Mouse (Mus musculus): Measurements from ENCODE around the gene Fkbp9. TPM values are rescaled to one million over a fixed set of nuclear protein-coding genes. Genes with fewer than 3 reads are reported as not detected.

Gene Fkbp9
- polyA plus RNA-seq, 1 experiment, result 19.7 TPM

GRCm38 (mm10) chr6:56907973-56908372 is 76.1 kb downstream of the Fkbp9 start:
- Histone ChIP-seq H3K27ac (ENCODE audit: insufficient read depth, low read length) (no peak overlapping the region), H3K4me3 (replicated peaks; ENCODE audit: insufficient read depth, low read depth, low read length) (no peak overlapping the region), H3K4me1 (ENCODE audit: control insufficient read depth, insufficient read depth, low read length) (peaks cover 7% of the 10 kb centered on the region), H3K27me3 (ENCODE audit: control insufficient read depth, insufficient read depth, low read length) (no peaks in the 10 kb centered on the region)
- TF ChIP-seq POLR2A (IDR thresholded peaks at IDR 0.05; ENCODE audit: borderline replicate concordance, insufficient read depth, low read length) (no peak), CTCF (IDR thresholded peaks at IDR 0.05; ENCODE audit: borderline replicate concordance, insufficient read depth, low read depth, low read length) (no peak)
- WGBS, result 42% methylated on average over 3 of the region's 3 CpGs
- DNase-seq, result no peak

GRCm38 (mm10) chr6:56908397-56908796 is 76.5 kb downstream of the Fkbp9 start:
- no peak overlapping the region for H3K27ac ChIP-seq (ENCODE audit: insufficient read depth, low read length)
- no peak overlapping the region for H3K4me3 ChIP-seq (replicated peaks; ENCODE audit: insufficient read depth, low read depth, low read length)
- TF ChIP-seq POLR2A (IDR thresholded peaks at IDR 0.05; ENCODE audit: borderline replicate concordance, insufficient read depth, low read length) (no peak), CTCF (IDR thresholded peaks at IDR 0.05; ENCODE audit: borderline replicate concordance, insufficient read depth, low read depth, low read length) (no peak)
- H3K4me1 ChIP-seq (ENCODE audit: control insufficient read depth, insufficient read depth, low read length), result peaks cover 4% of the 10 kb centered on the region
- no peak for DNase-seq
- H3K27me3 ChIP-seq (ENCODE audit: control insufficient read depth, insufficient read depth, low read length), result no peaks in the 10 kb centered on the region
- WGBS, result 92% methylated on average over 2 of the region's 2 CpGs

GRCm38 (mm10) chr6:56908912-56909311 is 77.1 kb downstream of the Fkbp9 start:
- 13% methylated on average over 4 of the region's 4 CpGs for WGBS
- H3K27me3 ChIP-seq (ENCODE audit: control insufficient read depth, insufficient read depth, low read length), result no peaks in the 10 kb centered on the region
- 0 out of 2 replicates have a peak, but pooled peaks cover under 1% of the 10 kb centered on the region for H3K4me1 ChIP-seq (ENCODE audit: control insufficient read depth, insufficient read depth, low read length)
- no peak overlapping the region for H3K4me3 ChIP-seq (replicated peaks; ENCODE audit: insufficient read depth, low read depth, low read length)
- no peak overlapping the region for H3K27ac ChIP-seq (ENCODE audit: insufficient read depth, low read length)
- no peak for TF ChIP-seq POLR2A (IDR thresholded peaks at IDR 0.05; ENCODE audit: borderline replicate concordance, insufficient read depth, low read length)
- peak; percentile 64 for TF ChIP-seq CTCF (IDR thresholded peaks at IDR 0.05; ENCODE audit: borderline replicate concordance, insufficient read depth, low read depth, low read length)
- DNase-seq, result peak; percentile 40 to 43

DNA sequence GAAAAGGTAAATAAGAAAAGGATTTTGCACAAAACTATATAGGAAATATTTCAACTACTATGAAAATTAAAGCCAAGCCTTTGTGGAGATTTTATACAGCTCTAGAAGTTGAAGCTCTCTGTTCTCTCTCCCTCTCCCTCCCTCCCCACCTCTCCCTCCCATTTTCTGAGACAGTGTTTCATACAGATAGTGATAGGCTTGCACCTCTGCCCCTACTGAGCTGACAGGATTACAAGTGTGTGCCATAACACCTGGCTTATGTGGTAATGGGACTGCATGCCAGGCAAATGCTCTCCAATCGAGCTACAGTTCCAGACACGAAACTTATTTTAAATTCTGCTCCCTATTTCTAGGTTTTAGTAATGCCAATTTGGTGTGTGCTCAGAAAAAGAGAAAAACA is 79.1 kb downstream of the Fkbp9 start:
- H3K27me3 ChIP-seq (ENCODE audit: control insufficient read depth, insufficient read depth, low read length), result no peaks in the 10 kb centered on the region
- TF ChIP-seq POLR2A (IDR thresholded peaks at IDR 0.05; ENCODE audit: borderline replicate concordance, insufficient read depth, low read length) (no peak), CTCF (IDR thresholded peaks at IDR 0.05; ENCODE audit: borderline replicate concordance, insufficient read depth, low read depth, low read length) (no peak)
- H3K4me3 ChIP-seq (replicated peaks; ENCODE audit: insufficient read depth, low read depth, low read length), result no peak overlapping the region
- H3K27ac ChIP-seq (ENCODE audit: insufficient read depth, low read length), result no peak overlapping the region
- no peak for DNase-seq
- WGBS, result 74% methylated on average over 2 of the region's 2 CpGs
- no peaks in the 10 kb centered on the region for H3K4me1 ChIP-seq (ENCODE audit: control insufficient read depth, insufficient read depth, low read length)

DNA sequence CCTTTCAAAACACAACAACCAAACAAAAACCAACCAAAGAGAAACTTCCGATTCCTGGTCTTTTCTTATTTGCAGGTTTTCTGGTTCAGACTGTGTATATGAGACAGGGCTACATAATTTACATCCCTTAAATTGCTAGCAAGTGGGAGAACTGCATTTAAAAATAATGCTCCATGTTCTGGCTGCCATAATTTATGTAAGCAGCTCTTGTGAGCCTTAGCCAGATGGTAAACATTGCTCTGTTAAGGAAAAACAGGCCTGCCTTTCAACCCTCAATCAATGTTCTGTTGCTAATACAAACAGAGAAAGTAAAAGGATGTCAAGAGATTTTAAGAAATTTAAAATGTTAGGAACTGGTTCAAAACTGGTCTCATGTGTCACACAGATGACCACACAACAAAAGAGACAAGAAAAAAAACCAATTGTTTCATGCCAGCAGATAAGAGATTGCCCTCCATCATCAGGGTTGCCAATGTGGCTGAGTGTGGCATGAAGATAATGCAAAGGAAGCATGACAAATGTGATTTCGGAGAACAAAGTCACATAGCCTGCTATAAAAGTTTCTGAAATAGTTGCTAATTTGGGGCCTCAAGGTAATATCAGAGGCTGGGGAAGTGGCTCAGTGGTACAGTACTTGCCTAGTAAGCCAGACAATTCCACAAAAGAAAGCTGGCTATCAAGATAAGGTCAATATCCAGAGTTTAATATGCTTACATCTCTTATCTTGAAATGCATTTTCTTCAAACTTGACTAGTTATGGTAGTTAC is 81.4 kb downstream of the Fkbp9 start:
- DNase-seq, result no peak
- TF ChIP-seq CTCF (IDR thresholded peaks at IDR 0.05; ENCODE audit: borderline replicate concordance, insufficient read depth, low read depth, low read length) (no peak), POLR2A (IDR thresholded peaks at IDR 0.05; ENCODE audit: borderline replicate concordance, insufficient read depth, low read length) (no peak)
- WGBS, result 91% methylated on average over 2 of the region's 2 CpGs
- no peaks in the 10 kb centered on the region for H3K4me1 ChIP-seq (ENCODE audit: control insufficient read depth, insufficient read depth, low read length)
- H3K27ac ChIP-seq (ENCODE audit: insufficient read depth, low read length), result no peak overlapping the region
- no peak overlapping the region for H3K4me3 ChIP-seq (replicated peaks; ENCODE audit: insufficient read depth, low read depth, low read length)
- no peaks in the 10 kb centered on the region for H3K27me3 ChIP-seq (ENCODE audit: control insufficient read depth, insufficient read depth, low read length)

GRCm38 (mm10) chr6:56916279-56916678 is 84.4 kb downstream of the Fkbp9 start:
- TF ChIP-seq POLR2A (IDR thresholded peaks at IDR 0.05; ENCODE audit: borderline replicate concordance, insufficient read depth, low read length), result no peak
- no peak for TF ChIP-seq CTCF (IDR thresholded peaks at IDR 0.05; ENCODE audit: borderline replicate concordance, insufficient read depth, low read depth, low read length)
- Histone ChIP-seq H3K27me3 (ENCODE audit: control insufficient read depth, insufficient read depth, low read length) (no peaks in the 10 kb centered on the region), H3K4me1 (ENCODE audit: control insufficient read depth, insufficient read depth, low read length) (no peaks in the 10 kb centered on the region), H3K4me3 (replicated peaks; ENCODE audit: insufficient read depth, low read depth, low read length) (no peak overlapping the region), H3K27ac (ENCODE audit: insufficient read depth, low read length) (no peak overlapping the region)
- WGBS, result 91% methylated on average over 2 of the region's 2 CpGs
- no peak for DNase-seq

- DNase-seq, result no peak
- Histone ChIP-seq H3K27ac (ENCODE audit: insufficient read depth, low read length) (no peak overlapping the region), H3K4me3 (replicated peaks; ENCODE audit: insufficient read depth, low read depth, low read length) (no peak overlapping the region), H3K4me1 (ENCODE audit: control insufficient read depth, insufficient read depth, low read length) (no peaks in the 10 kb centered on the region; the same call in 1 of the 2 replicates), H3K27me3 (ENCODE audit: control insufficient read depth, insufficient read depth, low read length) (no peaks in the 10 kb centered on the region)
- 82% methylated on average over 12 of the region's 12 CpGs for WGBS
- TF ChIP-seq CTCF (IDR thresholded peaks at IDR 0.05; ENCODE audit: borderline replicate concordance, insufficient read depth, low read depth, low read length) (no peak), POLR2A (IDR thresholded peaks at IDR 0.05; ENCODE audit: borderline replicate concordance, insufficient read depth, low read length) (no peak)
Observed at GRCm38 (mm10) chr6:56917578-56918368, 85.9 kb downstream of the Fkbp9 start.

Measured in cerebellum, adult 2 months (tissue).